In the genomic region with DNA sequence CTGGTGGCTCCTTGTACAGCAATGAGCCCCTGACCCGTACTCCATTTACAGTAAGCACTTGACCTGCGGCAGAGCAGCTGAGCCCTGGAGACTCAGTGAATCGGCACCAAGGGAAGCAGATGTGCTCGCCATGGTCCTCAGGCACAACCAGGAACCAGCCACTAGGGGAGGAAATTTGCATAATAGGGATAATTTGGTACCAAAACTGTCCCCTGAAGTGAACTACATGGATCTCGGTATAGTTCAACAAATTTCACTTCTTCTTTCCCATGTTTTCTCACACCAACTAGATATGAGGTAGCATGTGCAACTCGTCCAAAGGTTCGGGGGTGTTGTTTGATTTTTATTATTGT, we compare ENCODE assay signal across 25 mouse cellular contexts. TPM values are rescaled to one million over a fixed set of nuclear protein-coding genes. Genes with fewer than 3 reads are reported as not detected.
DNase-seq lines count a peak whose midpoint lies in the region; ATAC-seq and TF ChIP-seq lines count a peak whose summit lies in the region.
"Had no signal": no experiment of that assay in that cellular context is flagged by ENCODE, and none has a peak within 500 bp of the region (broad histone marks: within the 10 kb centered on the region; RNA-seq: fewer than 3 reads in every experiment).

No protein-coding gene starts in this region.

- no peak overlapping the region for H3K27ac ChIP-seq in layer of hippocampus, adult 2 months
- H3K27ac ChIP-seq in spleen, adult 2 months (ENCODE audit: insufficient read depth, low read length) = peak overlapping the region; percentile 78
- no peak overlapping the region for H3K27ac ChIP-seq in kidney, embryonic 14.5 days (ENCODE audit: low read depth, low read length)
- H3K27ac ChIP-seq: forebrain, embryonic 13.5 days; hindbrain, embryonic 14.5 days; left cerebral cortex, adult 2 months; limb, embryonic 15.5 days; midbrain, embryonic 10.5 days had no signal

- no peak overlapping the region for H3K9ac ChIP-seq in kidney, embryonic 14.5 days (ENCODE audit: low read depth, low read length)
- H3K9ac ChIP-seq: forebrain, embryonic 13.5 days; hindbrain, embryonic 14.5 days; limb, embryonic 15.5 days; lung, embryonic 14.5 days had no signal

- no peak for TF ChIP-seq POLR2A in spleen, adult 2 months (IDR thresholded peaks at IDR 0.05; ENCODE audit: low read depth, low read length)

- H3K27me3 ChIP-seq in spleen, adult 2 months (ENCODE audit: control insufficient read depth, insufficient read depth, low read length) = no peaks in the 10 kb centered on the region
- no peaks in the 10 kb centered on the region for H3K27me3 ChIP-seq in kidney, embryonic 14.5 days (ENCODE audit: control insufficient read depth, insufficient read depth, low read length)
- H3K27me3 ChIP-seq: forebrain, embryonic 13.5 days; limb, embryonic 15.5 days had no signal

- no peak overlapping the region for H3K4me3 ChIP-seq in layer of hippocampus, adult 2 months
- no peak overlapping the region for H3K4me3 ChIP-seq in spleen, adult 2 months (ENCODE audit: extremely low read depth, insufficient read depth, insufficient read length)
- no peak overlapping the region for H3K4me3 ChIP-seq in kidney, embryonic 14.5 days (ENCODE audit: low read length)
- H3K4me3 ChIP-seq: forebrain, embryonic 13.5 days; left cerebral cortex, adult 2 months; limb, embryonic 15.5 days; midbrain, embryonic 10.5 days had no signal

- 36% methylated on average over 7 of the region's 7 CpGs for WGBS in spleen, adult 2 months
- 83% methylated on average over 7 of the region's 7 CpGs for WGBS in kidney, embryonic 14.5 days

- H3K9me3 ChIP-seq in kidney, embryonic 14.5 days (ENCODE audit: control insufficient read depth, low read length) = no peaks in the 10 kb centered on the region
- H3K9me3 ChIP-seq: forebrain, embryonic 13.5 days; limb, embryonic 15.5 days; midbrain, embryonic 10.5 days had no signal

- TF ChIP-seq CTCF in layer of hippocampus, adult 2 months (conservative IDR thresholded peaks at IDR 0.05) = 0 out of 2 replicates have a peak, but pooled peaks have one; percentile 13
- TF ChIP-seq CTCF in spleen, adult 2 months (IDR thresholded peaks at IDR 0.05; ENCODE audit: extremely low read depth, insufficient read depth, insufficient read length, insufficient replicate concordance) = no peak

- H3K4me1 ChIP-seq in spleen, adult 2 months (ENCODE audit: control insufficient read depth, insufficient read depth, insufficient read length) = peaks cover 30% of the 10 kb centered on the region
- no peaks in the 10 kb centered on the region for H3K4me1 ChIP-seq in kidney, embryonic 14.5 days (ENCODE audit: control insufficient read depth, insufficient read depth, low read length)
- H3K4me1 ChIP-seq: forebrain, embryonic 13.5 days; limb, embryonic 15.5 days; midbrain, embryonic 10.5 days had no signal

- DNase-seq in layer of hippocampus, adult 2 months (ENCODE audit: low spot score in 2 of 2) = no peak
- DNase-seq in layer of hippocampus, adult 18-20 months (ENCODE audit: low spot score in 2 of 2) = no peak
- peak; percentile 48 to 61 for DNase-seq in spleen, adult 2 months (ENCODE audit: low read depth in 1 of 2, low spot score in 2 of 2)
- no peak for DNase-seq in spleen, adult 12 weeks (ENCODE audit: low spot score)
- DNase-seq in right cerebral cortex, postnatal 14 days = no peak
- no peak for DNase-seq in left cerebral cortex, postnatal 25 days (ENCODE audit: low spot score in 2 of 2)
- DNase-seq: adrenal gland, adult 2 months; cerebellum, adult 18-20 months; cerebellum, postnatal 25 days; gastrocnemius, postnatal 36 days; heart, postnatal 36 days; kidney, postnatal 4 days; left cerebral cortex, postnatal 4 days; lung, embryonic 14.5 days; retina, postnatal 1 day; right cerebral cortex, postnatal 4 days had no signal

- ATAC-seq in monocyte, adult 5-6 weeks (replicated peaks; ENCODE audit: insufficient number of reproducible peaks, low FRiP score, low TSS enrichment, poor library complexity, severe bottlenecking) = peak; percentile 41
- no peak for ATAC-seq in kidney, embryonic 14.5 days (ENCODE audit: low FRiP score, low TSS enrichment)
- ATAC-seq: CD4-positive, CD25-positive, alpha-beta regulatory T cell, adult 4 months; forebrain, embryonic 13.5 days; inflammation-experienced regulatory T-cells, adult 6 months had no signal

- no peak overlapping the region for H3K4me2 ChIP-seq in kidney, embryonic 14.5 days (replicated peaks; ENCODE audit: low read depth, low read length)
- H3K4me2 ChIP-seq: forebrain, embryonic 13.5 days; hindbrain, embryonic 14.5 days; limb, embryonic 15.5 days; lung, embryonic 14.5 days had no signal

- H3K36me3 ChIP-seq in spleen, adult 2 months (ENCODE audit: control insufficient read depth, insufficient read depth, low read length) = peaks cover 5% of the 10 kb centered on the region
- no peaks in the 10 kb centered on the region for H3K36me3 ChIP-seq in kidney, embryonic 14.5 days (ENCODE audit: control insufficient read depth, insufficient read depth, low read length)
- H3K36me3 ChIP-seq: limb, embryonic 15.5 days; midbrain, embryonic 10.5 days had no signal

- intact Hi-C loops in left cerebral cortex, postnatal 25 days (cut with DNase I) = no loop called here

RNA-seq across cellular contexts. Expression of a gene that starts 32.0 kb away (rescaled TPM):
- total RNA-seq in layer of hippocampus, adult 2 months (2021) = under 1 TPM; 0.61 to 0.67 TPM
- total RNA-seq in layer of hippocampus, adult 18-20 months (2021) = 1 to 10 TPM in 1 of 2 experiments, under 1 TPM in 1; 0.61 to 1.9 TPM
- polyA plus RNA-seq in spleen, adult 2 months (2012; rRNA removed) = 4.0 and 6.3 TPM in 2 replicates
- total RNA-seq in monocyte, adult 5-6 weeks (2017) = 1.8 to 4.7 TPM (median 4.7 TPM) in 3 replicates
- 1 to 10 TPM in 1 of 2 experiments, under 1 TPM in 1; 0.73 to 1.0 TPM for total RNA-seq in left cerebral cortex, postnatal 25 days (2021)
- polyA plus RNA-seq in kidney, embryonic 14.5 days (2014; fragmentation: Nextera tagmentation; extraction: Ambion mirVana) = 59.2 and 85.4 TPM in 2 replicates

Comparison
In these comparisons a context has a peak if more than half of its experiments do, and no peak if none do; other contexts are left out.
1. DNase-seq: peak in spleen, adult 2 months (2 of 2); none in layer of hippocampus, adult 2 months (0 of 2), layer of hippocampus, adult 18-20 months (0 of 2), spleen, adult 12 weeks (single experiment), right cerebral cortex, postnatal 14 days (single experiment) and left cerebral cortex, postnatal 25 days (0 of 2).